In genomic region chr1:119421576-119422421, GRCm38 (mm10) we compare ENCODE assay signal across 9 mouse cellular contexts. TPM values are rescaled to one million over a fixed set of nuclear protein-coding genes. Genes with fewer than 3 reads are reported as not detected.
DNase-seq lines count a peak whose midpoint lies in the region; ATAC-seq and TF ChIP-seq lines count a peak whose summit lies in the region.
"Had no signal": no experiment of that assay in that cellular context is flagged by ENCODE, and none has a peak within 500 bp of the region (broad histone marks: within the 10 kb centered on the region; RNA-seq: fewer than 3 reads in every experiment).

TSS of gene Inhbb (minus strand) at chr1:119422248.

- no peak for TF ChIP-seq POLR2A in kidney, adult 2 months (IDR thresholded peaks at IDR 0.05; ENCODE audit: low read depth, low read length)

- H3K9ac ChIP-seq in intestine, embryonic 14.5 days (ENCODE audit: low read length): peak within 1 kb of the TSS; percentile 30
- peak within 1 kb of the TSS; percentile 41 for H3K9ac ChIP-seq in liver, embryonic 13.5 days
- H3K9ac ChIP-seq in neural tube, embryonic 15.5 days (replicated peaks): peak within 1 kb of the TSS; percentile 53

- ATAC-seq in intestine, embryonic 14.5 days (replicated peaks; ENCODE audit: low FRiP score, low TSS enrichment, low read depth): peak; percentile 32
- no peak for ATAC-seq in liver, embryonic 13.5 days (ENCODE audit: low read depth)
- peak; percentile 45 for ATAC-seq in neural tube, embryonic 15.5 days (ENCODE audit: low FRiP score)
- no peak for ATAC-seq in CD4-positive, CD25-positive, alpha-beta regulatory T cell, adult 4 months

- H3K4me1 ChIP-seq in kidney, adult 2 months (ENCODE audit: control insufficient read depth, insufficient read depth, low read length): no peaks in the 10 kb centered on the region
- H3K4me1 ChIP-seq in intestine, embryonic 14.5 days (replicated peaks; ENCODE audit: control insufficient read depth, insufficient read depth, low read length): peaks cover 7% of the 10 kb centered on the region
- H3K4me1 ChIP-seq in liver, embryonic 13.5 days (replicated peaks): peaks cover 12% of the 10 kb centered on the region
- H3K4me1 ChIP-seq in neural tube, embryonic 15.5 days: peaks cover 65% of the 10 kb centered on the region

- H3K36me3 ChIP-seq in kidney, adult 2 months (ENCODE audit: control insufficient read depth, insufficient read depth, low read length): no peaks in the 10 kb centered on the region
- no peaks in the 10 kb centered on the region for H3K36me3 ChIP-seq in intestine, embryonic 14.5 days (ENCODE audit: control insufficient read depth, insufficient read depth, low read length)
- H3K36me3 ChIP-seq in liver, embryonic 13.5 days: no peaks in the 10 kb centered on the region
- no peaks in the 10 kb centered on the region for H3K36me3 ChIP-seq in neural tube, embryonic 15.5 days
- H3K36me3 ChIP-seq: G1E had no signal

- peak within 1 kb of the TSS; percentile 53 for H3K4me3 ChIP-seq in kidney, adult 2 months (ENCODE audit: insufficient read depth, low read depth, low read length)
- H3K4me3 ChIP-seq in intestine, embryonic 14.5 days (ENCODE audit: low read depth, low read length): peak within 1 kb of the TSS; percentile 58
- H3K4me3 ChIP-seq in liver, embryonic 13.5 days (replicated peaks): peak within 1 kb of the TSS; percentile 56
- peak within 1 kb of the TSS; percentile 60 for H3K4me3 ChIP-seq in neural tube, embryonic 15.5 days (replicated peaks)

- peak within 1 kb of the TSS; percentile 100 for H3K4me2 ChIP-seq in intestine, embryonic 14.5 days (ENCODE audit: low read length)
- H3K4me2 ChIP-seq in liver, embryonic 13.5 days: peak within 1 kb of the TSS; percentile 74
- H3K4me2 ChIP-seq in neural tube, embryonic 15.5 days: peak within 1 kb of the TSS; percentile 98

- H3K27ac ChIP-seq in kidney, adult 2 months (ENCODE audit: insufficient read depth, low read depth, low read length): no peak within 1 kb of the TSS
- no peak within 1 kb of the TSS for H3K27ac ChIP-seq in intestine, embryonic 14.5 days (ENCODE audit: low read depth)
- H3K27ac ChIP-seq in liver, embryonic 13.5 days: no peak within 1 kb of the TSS
- peak within 1 kb of the TSS; percentile 68 for H3K27ac ChIP-seq in neural tube, embryonic 15.5 days (replicated peaks)

- TF ChIP-seq CTCF in kidney, adult 2 months (conservative IDR thresholded peaks at IDR 0.05; ENCODE audit: insufficient read depth, insufficient read length, low read depth, low read length): no peak

- no peaks in the 10 kb centered on the region for H3K27me3 ChIP-seq in kidney, adult 2 months (replicated peaks; ENCODE audit: control insufficient read depth, insufficient read depth, low read length)
- peaks cover 85% of the 10 kb centered on the region for H3K27me3 ChIP-seq in intestine, embryonic 14.5 days (replicated peaks; ENCODE audit: control insufficient read depth, insufficient read depth, low read length)
- H3K27me3 ChIP-seq in liver, embryonic 13.5 days: peaks cover 93% of the 10 kb centered on the region
- H3K27me3 ChIP-seq in neural tube, embryonic 15.5 days (replicated peaks): peaks cover 68% of the 10 kb centered on the region

- under 1% methylated on average over 89 of the region's 92 CpGs for WGBS in kidney, adult 2 months
- WGBS in intestine, embryonic 14.5 days: under 1% methylated on average over 77 of the region's 92 CpGs
- WGBS in liver, embryonic 13.5 days (ENCODE audit: insufficient replicate concordance): under 1% methylated on average over 74 of the region's 92 CpGs
- WGBS in neural tube, embryonic 15.5 days: 0% methylated on average over 52 of the region's 92 CpGs

- DNase-seq in kidney, adult 2 months: peak; percentile 30
- DNase-seq in kidney, adult 9 months: no peak
- peak; percentile 16 for DNase-seq in cerebellum, adult 8-10 months
- DNase-seq in frontal cortex, postnatal 25 days (ENCODE audit: low spot score in 2 of 2): peak; percentile 23 to 35
- peak; percentile 78 for DNase-seq in intestine, embryonic 14.5 days (ENCODE audit: low spot score)
- no peak for DNase-seq in liver, embryonic 13.5 days

- H3K9me3 ChIP-seq in intestine, embryonic 14.5 days (ENCODE audit: control insufficient read depth, low read length): no peaks in the 10 kb centered on the region
- H3K9me3 ChIP-seq in liver, embryonic 13.5 days (replicated peaks): no peaks in the 10 kb centered on the region
- no peaks in the 10 kb centered on the region for H3K9me3 ChIP-seq in neural tube, embryonic 15.5 days (replicated peaks)

RNA-seq across cellular contexts. Expression of gene Inhbb, which starts in this region (rescaled TPM):
- polyA plus RNA-seq in kidney, adult 2 months (2012; rRNA removed): 0.72 and 0.81 TPM in 2 replicates
- polyA plus RNA-seq in intestine, embryonic 14.5 days (2014; fragmentation: Nextera tagmentation; extraction: Ambion mirVana): 0.05 and 0.08 TPM in 2 replicates
- 0.05 and 0.09 TPM in 2 replicates for polyA plus RNA-seq in liver, embryonic 13.5 days (2015; fragmentation: Nextera tagmentation; extraction: Ambion mirVana)
- polyA plus RNA-seq in neural tube, embryonic 15.5 days (2015; fragmentation: Nextera tagmentation; extraction: Ambion mirVana): 2.1 and 2.4 TPM in 2 replicates
- polyA plus RNA-seq in CD4-positive, CD25-positive, alpha-beta regulatory T cell, adult 4 months (2017; shearing (Covaris generic)): not detected
- polyA plus RNA-seq: G1E had no signal

Comparison
In these comparisons a context has a peak if more than half of its experiments do, and no peak if none do; other contexts are left out.
1. Peak in DNase-seq and H3K4me3 ChIP-seq in kidney, adult 2 months; RNA of the gene not detected or under 1 TPM.
2. Peak in DNase-seq, ATAC-seq, H3K4me3 ChIP-seq, H3K9ac ChIP-seq and H3K4me2 ChIP-seq in intestine, embryonic 14.5 days; RNA of the gene not detected or under 1 TPM.
3. DNase-seq: peak in cerebellum, adult 8-10 months (single experiment) and frontal cortex, postnatal 25 days (2 of 2); none in kidney, adult 9 months (single experiment) and liver, embryonic 13.5 days (single experiment).
4. Peak in every context shown above with its lines, with median percentiles within 50 percentile points of each other: H3K4me3 ChIP-seq, H3K4me2 ChIP-seq and H3K9ac ChIP-seq.